Mouse (Mus musculus) heart, postnatal 0 days (tissue): ENCODE data around the gene Slc10a6. TPM values are rescaled to one million over a fixed set of nuclear protein-coding genes. Genes with fewer than 3 reads are reported as not detected.

Source experiments
- ATAC-seq: fragments of 200-750 bp; cut with Nextera tagmentation; 2 replicates; pipeline ENCODE4 v1.8.0; 2017; ENCODE audit warnings: low read depth, moderate number of reproducible peaks, moderate library complexity; ENCODE audit not compliant: insufficient read depth
- DNase-seq: peaks from one replicate; pipeline ENCODE4 v3.0.0-alpha.2; 2016; ENCODE audit warnings: low spot score
- H3K27ac ChIP-seq: fragments of 300-500 bp; sonication (generic); 2 replicates; pipeline ENCODE4 v1.5.1; 2014; ENCODE audit warnings: low read depth, mild to moderate bottlenecking
- H3K27me3 ChIP-seq: fragments of 300-500 bp; sonication (generic); 2 replicates; pipeline ENCODE4 v1.6.1; 2014; ENCODE audit warnings: low read length, mixed read lengths; ENCODE audit not compliant: control insufficient read depth, insufficient read depth
- H3K36me3 ChIP-seq: fragments of 300-500 bp; sonication (generic); replicated peaks from 2 replicates; pipeline ENCODE4 v1.6.1; 2014; ENCODE audit warnings: low read length, mixed read lengths; ENCODE audit not compliant: control insufficient read depth, insufficient read depth
- H3K4me1 ChIP-seq: fragments of 300-500 bp; sonication (generic); 2 replicates; pipeline ENCODE4 v1.6.1; 2014; ENCODE audit warnings: antibody characterized with exemption; ENCODE audit not compliant: control insufficient read depth, insufficient read depth
- H3K4me2 ChIP-seq: fragments of 300-500 bp; sonication (generic); 2 replicates; pipeline ENCODE4 v1.6.1; 2014; ENCODE audit warnings: low read depth, mild to moderate bottlenecking, low read length, moderate library complexity
- H3K4me3 ChIP-seq: fragments of 300-500 bp; sonication (generic); 2 replicates; pipeline ENCODE4 v1.5.1; 2014; ENCODE audit warnings: low read depth, low read length
- H3K9ac ChIP-seq: fragments of 300-500 bp; sonication (generic); replicated peaks from 2 replicates; pipeline ENCODE4 v1.6.1; 2014; ENCODE audit warnings: low read depth, low read length, mixed read lengths
- H3K9me3 ChIP-seq: fragments of 300-500 bp; sonication (generic); replicated peaks from 2 replicates; pipeline ENCODE4 v1.6.1; 2016; ENCODE audit warnings: low read length; ENCODE audit not compliant: control insufficient read depth
- CTCF ChIP-seq: IDR thresholded peaks from 2 replicates; pipeline ENCODE4 v1.5.1; 2016; ENCODE audit warnings: antibody characterized with exemption, control low read depth, low read depth
- EP300 ChIP-seq: IDR thresholded peaks from 2 replicates; pipeline ENCODE4 v1.6.1; 2016; ENCODE audit warnings: antibody characterized with exemption, low read depth
- WGBS: fragments of 180-500 bp; shearing (Covaris S2); extraction: QIAGEN DNeasy Blood & Tissue Kit; methylation state at CpG from one replicate; pipeline ENCODE4 v1.1.7; 2014; 5-methylcytosine and 5-hydroxymethylcytosine counted together
- polyA plus RNA-seq: library from polyadenylated mRNA; unstranded; fragments of >200 nt; fragmentation: Nextera tagmentation; extraction: Ambion mirVana; gene quantifications from 2 replicates; pipeline ENCODE4 v1.2.1, GENCODE M21; 2015
- total RNA-seq: library from RNA; depleted of rRNA; stranded (reverse); fragments of >200 nt; gene quantifications from 2 replicates; pipeline ENCODE4 v1.2.3, GENCODE M21; 2014; ENCODE audit warnings: low replicate concordance; rRNA removed

Gene Slc10a6
- total and polyA plus RNA-seq, 2 experiments from 2014 or later = 1.7 to 9.6 TPM

DNA sequence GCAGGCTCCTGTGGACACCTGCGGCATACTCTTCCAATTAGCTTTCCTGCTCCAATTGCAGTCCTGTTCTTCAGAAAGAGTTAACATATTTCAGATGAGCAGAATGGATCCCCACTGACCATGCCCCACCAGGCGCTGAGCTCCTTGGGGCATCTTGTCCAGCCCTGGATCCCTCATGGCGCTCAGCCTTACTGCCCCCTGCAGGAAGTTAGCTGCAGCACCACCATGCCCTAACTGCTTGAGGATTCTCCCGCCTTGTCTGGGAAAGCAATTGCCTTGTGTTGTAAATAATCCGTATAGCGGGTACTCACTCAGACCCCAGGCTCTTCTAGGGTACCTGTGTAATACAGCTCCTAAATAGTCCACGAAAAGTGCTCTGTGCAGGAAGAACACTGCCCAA lies 42.0 kb downstream of the Slc10a6 start:
- H3K36me3 ChIP-seq = peaks cover 13% of the 10 kb centered on the region; the same call in 1 of the 2 replicates
- no peaks in the 10 kb centered on the region for H3K27me3 ChIP-seq
- H3K9me3 ChIP-seq = no peaks in the 10 kb centered on the region
- ATAC-seq (no peak), DNase-seq (no peak)
- WGBS = 66% methylated on average over 7 of the region's 7 CpGs
- H3K4me1 ChIP-seq = no peaks in the 10 kb centered on the region
- no peak overlapping the region for H3K9ac ChIP-seq
- TF ChIP-seq CTCF (peak; percentile 58), EP300 (no peak)
- H3K4me3 ChIP-seq = no peak overlapping the region
- H3K27ac ChIP-seq = no peak overlapping the region
- H3K4me2 ChIP-seq = no peak overlapping the region

DNA sequence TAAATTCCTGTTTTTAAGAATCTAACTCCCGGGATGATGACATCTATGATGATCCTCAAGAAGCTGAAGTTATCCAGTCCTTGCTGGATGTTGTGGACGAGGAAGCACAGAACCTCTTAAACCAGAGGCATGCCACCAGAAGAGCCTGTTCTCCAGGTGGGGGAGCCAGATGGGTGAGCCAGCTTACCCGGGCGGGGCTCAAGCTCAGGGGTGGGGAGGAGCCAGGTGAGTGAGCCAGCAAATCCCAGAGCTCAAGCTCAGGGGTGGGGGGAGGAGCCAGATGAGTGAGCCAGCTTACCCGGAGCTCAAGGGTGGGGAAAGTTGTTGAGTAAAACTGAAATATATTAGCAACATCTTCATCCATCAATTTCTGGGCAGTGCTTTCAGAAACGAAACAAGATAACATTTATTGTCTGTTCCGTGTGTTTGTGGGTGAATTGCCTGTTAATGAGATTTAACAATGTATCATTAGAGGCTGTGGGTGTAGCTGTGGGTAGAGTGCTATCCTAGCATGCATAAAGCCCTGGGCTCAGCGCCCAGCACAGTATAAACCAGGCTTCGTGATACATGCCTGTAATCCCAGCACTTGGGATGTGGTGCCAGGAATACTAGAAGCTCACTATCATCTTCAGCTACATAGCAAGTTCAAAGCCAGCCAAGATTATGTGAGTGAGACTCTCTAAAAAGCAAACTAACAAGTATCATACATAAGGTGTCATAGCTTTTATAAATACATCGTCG lies 49.4 kb downstream of the Slc10a6 start:
- H3K4me2 ChIP-seq = no peak overlapping the region
- 65% methylated on average over 11 of the region's 11 CpGs for WGBS
- peak; percentile 36; the same call in 1 of the 2 replicates for ATAC-seq

DNA sequence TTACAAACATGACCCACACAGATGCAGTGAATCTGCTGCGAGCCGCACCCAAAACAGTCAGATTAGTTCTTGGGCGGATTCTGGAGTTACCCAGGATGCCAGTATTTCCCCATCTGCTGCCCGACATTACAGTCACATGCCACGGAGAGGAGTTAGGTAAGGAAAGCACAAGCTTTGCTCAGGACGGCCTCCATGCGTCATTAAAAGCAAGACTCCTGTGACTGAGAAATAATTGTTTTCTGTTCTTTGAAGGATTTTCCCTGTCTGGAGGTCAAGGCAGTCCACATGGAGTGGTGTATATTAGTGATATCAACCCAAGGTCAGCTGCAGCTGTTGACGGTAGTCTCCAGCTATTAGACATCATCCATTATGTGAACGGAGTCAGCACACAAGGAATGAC lies 59.8 kb downstream of the Slc10a6 start:
- Histone ChIP-seq H3K9me3 (no peaks in the 10 kb centered on the region), H3K4me1 (no peaks in the 10 kb centered on the region), H3K27me3 (no peaks in the 10 kb centered on the region), H3K27ac (no peak overlapping the region), H3K4me2 (no peak overlapping the region), H3K4me3 (no peak overlapping the region), H3K9ac (no peak overlapping the region), H3K36me3 (peaks cover 25% of the 10 kb centered on the region)
- TF ChIP-seq CTCF (no peak), EP300 (no peak)
- DNase-seq (no peak), ATAC-seq (no peak)
- 86% methylated on average over 9 of the region's 9 CpGs for WGBS

More for the DNA sequence above, 49.4 kb downstream of the Slc10a6 start:
- Histone ChIP-seq H3K4me1 (no peaks in the 10 kb centered on the region), H3K4me3 (no peak overlapping the region), H3K9me3 (no peaks in the 10 kb centered on the region), H3K9ac (no peak overlapping the region), H3K27ac (no peak overlapping the region), H3K36me3 (peaks cover 9% of the 10 kb centered on the region), H3K27me3 (no peaks in the 10 kb centered on the region)
- DNase-seq = no peak
- TF ChIP-seq EP300 (no peak), CTCF (no peak)

DNA sequence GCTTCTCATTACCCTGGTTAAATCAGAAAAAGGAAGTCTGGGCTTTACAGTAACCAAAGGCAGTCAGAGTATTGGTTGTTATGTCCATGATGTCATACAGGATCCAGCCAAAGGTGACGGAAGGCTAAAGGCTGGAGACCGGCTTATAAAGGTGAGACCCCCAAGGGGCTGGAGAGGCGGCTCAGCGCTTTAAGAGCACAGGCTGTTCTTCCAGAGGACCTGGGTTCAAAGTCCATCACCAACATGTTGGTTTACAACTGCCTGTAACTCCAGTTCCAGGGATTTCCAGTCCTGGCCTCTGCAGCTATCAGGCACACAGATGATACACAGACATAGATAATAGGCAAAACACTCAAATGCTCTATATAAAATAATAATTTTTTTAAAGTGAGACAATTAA lies 61.2 kb downstream of the Slc10a6 start:
- peaks cover 26% of the 10 kb centered on the region for H3K36me3 ChIP-seq
- ATAC-seq (no peak), DNase-seq (no peak)
- H3K9ac ChIP-seq = no peak overlapping the region
- no peaks in the 10 kb centered on the region for H3K27me3 ChIP-seq
- H3K4me1 ChIP-seq = no peaks in the 10 kb centered on the region
- no peak overlapping the region for H3K27ac ChIP-seq
- H3K4me2 ChIP-seq = no peak overlapping the region
- WGBS = 83% methylated on average over 4 of the region's 4 CpGs
- no peaks in the 10 kb centered on the region for H3K9me3 ChIP-seq
- H3K4me3 ChIP-seq = no peak overlapping the region
- TF ChIP-seq CTCF (no peak), EP300 (no peak)

DNA sequence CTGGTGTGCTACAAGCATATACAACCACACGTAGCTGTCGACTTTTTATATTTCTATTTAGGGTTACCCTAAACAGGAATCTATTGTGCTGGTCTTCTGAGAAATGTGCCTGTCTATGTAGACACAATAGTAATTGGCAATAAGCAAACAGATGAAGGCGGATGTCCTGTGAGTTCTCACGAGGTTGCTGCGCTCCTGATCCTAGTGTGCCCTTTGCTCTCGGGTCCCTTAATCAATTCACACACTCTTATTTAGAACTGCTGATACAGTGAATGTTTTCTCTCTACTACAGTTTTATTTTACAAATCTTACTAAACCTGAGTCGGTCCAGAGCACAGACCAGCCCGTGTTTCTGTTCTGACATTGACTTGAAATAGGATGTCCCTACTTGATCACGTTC lies 68.7 kb downstream of the Slc10a6 start:
- H3K9ac ChIP-seq = no peak overlapping the region
- no peak overlapping the region for H3K4me2 ChIP-seq
- peaks cover 58% of the 10 kb centered on the region for H3K36me3 ChIP-seq
- H3K9me3 ChIP-seq = no peaks in the 10 kb centered on the region
- H3K27ac ChIP-seq = no peak overlapping the region
- H3K27me3 ChIP-seq = no peaks in the 10 kb centered on the region
- TF ChIP-seq EP300 (no peak), CTCF (no peak)
- WGBS = 87% methylated on average over 9 of the region's 9 CpGs
- no peak for DNase-seq
- H3K4me3 ChIP-seq = no peak overlapping the region
- no peaks in the 10 kb centered on the region for H3K4me1 ChIP-seq
- ATAC-seq = no peak

Other genes starting within 250 kb of the Slc10a6 start
- 14.3 and 15.7 TPM in 2 replicates for gene Ptpn13, start 204.2 kb downstream of the Slc10a6 start, total RNA-seq
- 2.3 TPM in 2 replicates for gene Ptpn13, start 204.2 kb downstream of the Slc10a6 start, polyA plus RNA-seq
- gene 1700016H13Rik, start 26.6 kb upstream of the Slc10a6 start, total RNA-seq = not detected in 2 replicates
- gene 1700016H13Rik, start 26.6 kb upstream of the Slc10a6 start, polyA plus RNA-seq = 0.21 and 0.33 TPM in 2 replicates
- 14.0 and 29.0 TPM in 2 replicates for gene Aff1, start 63.0 kb upstream of the Slc10a6 start, total RNA-seq
- 5.4 and 6.5 TPM in 2 replicates for gene Aff1, start 63.0 kb upstream of the Slc10a6 start, polyA plus RNA-seq